Mouse (Mus musculus): ENCODE measurements around the gene Otud1. TPM values are rescaled to one million over a fixed set of nuclear protein-coding genes. Genes with fewer than 3 reads are reported as not detected.

Gene Otud1
- 1.6 and 1.9 TPM in 2 replicates for polyA plus RNA-seq (2015; fragmentation: Nextera tagmentation; extraction: Ambion mirVana)

- peak; percentile 60 for TF ChIP-seq CTCF (IDR thresholded peaks at IDR 0.05; ENCODE audit: low read depth)
- peaks cover 6% of the 10 kb centered on the region for H3K27me3 ChIP-seq (replicated peaks; ENCODE audit: control insufficient read depth, insufficient read depth, low read length)
- H3K9ac ChIP-seq (ENCODE audit: low read depth, low read length) = peak within 1 kb of the TSS; percentile 85
- WGBS = under 1% methylated on average over 59 of the region's 62 CpGs
- H3K4me1 ChIP-seq (replicated peaks; ENCODE audit: control insufficient read depth, insufficient read depth, low read length) = no peaks in the 10 kb centered on the region
- ATAC-seq = peak; percentile 98
- no peaks in the 10 kb centered on the region for H3K9me3 ChIP-seq (ENCODE audit: control insufficient read depth)
- peak within 1 kb of the TSS; percentile 93 for H3K4me2 ChIP-seq (replicated peaks; ENCODE audit: low read depth)
- peak within 1 kb of the TSS; percentile 73 for H3K4me3 ChIP-seq (ENCODE audit: low read depth, low read length)
- no peaks in the 10 kb centered on the region for H3K36me3 ChIP-seq (ENCODE audit: control insufficient read depth, insufficient read depth)
- peak within 1 kb of the TSS; percentile 90 for H3K27ac ChIP-seq (ENCODE audit: low read depth, low read length)
Observed at GRCm38 (mm10) chr2:19657158-19657874, at the start of gene Otud1. Otud1 (plus strand) TSS chr2:19657752.

GRCm38 (mm10) chr2:19607852-19608251 is 49.7 kb upstream of the Otud1 start:
- 73% methylated on average over 1 of the region's 1 CpGs for WGBS
- Histone ChIP-seq H3K9me3 (ENCODE audit: control insufficient read depth) (no peaks in the 10 kb centered on the region), H3K4me2 (replicated peaks; ENCODE audit: low read depth) (no peak overlapping the region), H3K27ac (ENCODE audit: low read depth, low read length) (no peak overlapping the region), H3K4me1 (replicated peaks; ENCODE audit: control insufficient read depth, insufficient read depth, low read length) (no peaks in the 10 kb centered on the region), H3K27me3 (replicated peaks; ENCODE audit: control insufficient read depth, insufficient read depth, low read length) (no peaks in the 10 kb centered on the region), H3K4me3 (ENCODE audit: low read depth, low read length) (no peak overlapping the region), H3K36me3 (ENCODE audit: control insufficient read depth, insufficient read depth) (no peaks in the 10 kb centered on the region), H3K9ac (ENCODE audit: low read depth, low read length) (no peak overlapping the region)
- ATAC-seq = no peak
- TF ChIP-seq CTCF (IDR thresholded peaks at IDR 0.05; ENCODE audit: low read depth) = no peak

- Histone ChIP-seq H3K36me3 (ENCODE audit: control insufficient read depth, insufficient read depth) (no peaks in the 10 kb centered on the region), H3K4me3 (ENCODE audit: low read depth, low read length) (no peak overlapping the region), H3K9ac (ENCODE audit: low read depth, low read length) (no peak overlapping the region), H3K9me3 (ENCODE audit: control insufficient read depth) (no peaks in the 10 kb centered on the region), H3K4me2 (replicated peaks; ENCODE audit: low read depth) (no peak overlapping the region), H3K4me1 (replicated peaks; ENCODE audit: control insufficient read depth, insufficient read depth, low read length) (no peaks in the 10 kb centered on the region), H3K27ac (ENCODE audit: low read depth, low read length) (no peak overlapping the region), H3K27me3 (replicated peaks; ENCODE audit: control insufficient read depth, insufficient read depth, low read length) (no peaks in the 10 kb centered on the region)
- 78% methylated on average over 3 of the region's 3 CpGs for WGBS
- TF ChIP-seq CTCF (IDR thresholded peaks at IDR 0.05; ENCODE audit: low read depth) = no peak
- ATAC-seq = no peak
Observed at GRCm38 (mm10) chr2:19608410-19609073, 49.0 kb upstream of the Otud1 start.

GRCm38 (mm10) chr2:19622041-19622440 is 35.5 kb upstream of the Otud1 start:
- TF ChIP-seq CTCF (IDR thresholded peaks at IDR 0.05; ENCODE audit: low read depth) = no peak
- H3K9ac ChIP-seq (ENCODE audit: low read depth, low read length) = no peak overlapping the region
- no peaks in the 10 kb centered on the region for H3K4me1 ChIP-seq (replicated peaks; ENCODE audit: control insufficient read depth, insufficient read depth, low read length)
- no peak for ATAC-seq
- no peaks in the 10 kb centered on the region for H3K27me3 ChIP-seq (replicated peaks; ENCODE audit: control insufficient read depth, insufficient read depth, low read length)
- no peak overlapping the region for H3K27ac ChIP-seq (ENCODE audit: low read depth, low read length)
- no peaks in the 10 kb centered on the region for H3K36me3 ChIP-seq (ENCODE audit: control insufficient read depth, insufficient read depth)
- WGBS = 85% methylated on average over 1 of the region's 1 CpGs
- H3K9me3 ChIP-seq (ENCODE audit: control insufficient read depth) = no peaks in the 10 kb centered on the region
- H3K4me2 ChIP-seq (replicated peaks; ENCODE audit: low read depth) = no peak overlapping the region
- H3K4me3 ChIP-seq (ENCODE audit: low read depth, low read length) = no peak overlapping the region

- no peak overlapping the region for H3K4me2 ChIP-seq (replicated peaks; ENCODE audit: low read depth)
- no peak overlapping the region for H3K9ac ChIP-seq (ENCODE audit: low read depth, low read length)
- H3K36me3 ChIP-seq (ENCODE audit: control insufficient read depth, insufficient read depth) = no peaks in the 10 kb centered on the region
- WGBS = 76% methylated on average over 6 of the region's 6 CpGs
- no peak overlapping the region for H3K4me3 ChIP-seq (ENCODE audit: low read depth, low read length)
- no peaks in the 10 kb centered on the region for H3K9me3 ChIP-seq (ENCODE audit: control insufficient read depth)
- no peak for TF ChIP-seq CTCF (IDR thresholded peaks at IDR 0.05; ENCODE audit: low read depth)
- no peak overlapping the region for H3K27ac ChIP-seq (ENCODE audit: low read depth, low read length)
- H3K27me3 ChIP-seq (replicated peaks; ENCODE audit: control insufficient read depth, insufficient read depth, low read length) = no peaks in the 10 kb centered on the region
- no peak for ATAC-seq
- no peaks in the 10 kb centered on the region for H3K4me1 ChIP-seq (replicated peaks; ENCODE audit: control insufficient read depth, insufficient read depth, low read length)
Observed at GRCm38 (mm10) chr2:19627044-19627443, 30.5 kb upstream of the Otud1 start.

GRCm38 (mm10) chr2:19627920-19628608 is 29.5 kb upstream of the Otud1 start:
- 80% methylated on average over 4 of the region's 4 CpGs for WGBS
- no peak overlapping the region for H3K27ac ChIP-seq (ENCODE audit: low read depth, low read length)
- no peak for ATAC-seq
- H3K4me3 ChIP-seq (ENCODE audit: low read depth, low read length) = no peak overlapping the region
- H3K36me3 ChIP-seq (ENCODE audit: control insufficient read depth, insufficient read depth) = no peaks in the 10 kb centered on the region
- H3K9ac ChIP-seq (ENCODE audit: low read depth, low read length) = no peak overlapping the region
- no peaks in the 10 kb centered on the region for H3K27me3 ChIP-seq (replicated peaks; ENCODE audit: control insufficient read depth, insufficient read depth, low read length)
- no peaks in the 10 kb centered on the region for H3K4me1 ChIP-seq (replicated peaks; ENCODE audit: control insufficient read depth, insufficient read depth, low read length)
- TF ChIP-seq CTCF (IDR thresholded peaks at IDR 0.05; ENCODE audit: low read depth) = no peak
- no peaks in the 10 kb centered on the region for H3K9me3 ChIP-seq (ENCODE audit: control insufficient read depth)
- no peak overlapping the region for H3K4me2 ChIP-seq (replicated peaks; ENCODE audit: low read depth)

All from intestine, postnatal 0 days (tissue).